ENCODE assay signal across 8 mouse cellular contexts in genomic region chr7:24546634-24547389, GRCm38 (mm10). TPM values are rescaled to one million over a fixed set of nuclear protein-coding genes. Genes with fewer than 3 reads are reported as not detected.
DNase-seq lines count a peak whose midpoint lies in the region; ATAC-seq and TF ChIP-seq lines count a peak whose summit lies in the region.

No protein-coding gene starts in this region.

- peak overlapping the region; percentile 85 to 98 for H3K4me3 ChIP-seq in ES-E14 (ENCODE audit: insufficient read depth in 1 of 2, low read depth in 1 of 2, low read length in 2 of 2, poor library complexity in 1 of 2, severe bottlenecking in 1 of 2)
- peak overlapping the region; percentile 93 for H3K4me3 ChIP-seq in forebrain, embryonic 15.5 days
- H3K4me3 ChIP-seq in lung, adult 2 months (replicated peaks; ENCODE audit: extremely low read depth, low read depth, low read length) = peak overlapping the region; percentile 97

- in situ Hi-C loops in ES-E14 (cut with MboI; ENCODE audit: low sequenced_read_pairs in 2 of 2, unreplicated experiment in 2 of 2) = no loop called here

- DNase-seq in ES-E14 (ENCODE audit: low read depth, low spot score) = peak; percentile 99
- peak; percentile 100 for DNase-seq in cerebellum, adult 11-12 months
- peak; percentile 99 for DNase-seq in heart, postnatal 25 days (ENCODE audit: low spot score)
- DNase-seq in layer of hippocampus, adult 18-20 months (ENCODE audit: low spot score in 2 of 2) = peak; percentile 99
- DNase-seq in lung, adult 2 months = peak; percentile 98
- DNase-seq in thymus, adult 18-20 months = peak; percentile 96 to 97

- H3K36me3 ChIP-seq in ES-E14 (ENCODE audit: control insufficient read depth, insufficient read depth, low read length, poor library complexity, severe bottlenecking) = peaks cover 14% of the 10 kb centered on the region
- H3K36me3 ChIP-seq in forebrain, embryonic 15.5 days = peaks cover 9% of the 10 kb centered on the region

- intact Hi-C loops in heart, postnatal 25 days (cut with DNase I) = loop anchor here (1.0 to 5.0 kb wide), 2 partner anchors 17 to 70 kb away; partner anchors contain the start of gene Irgq

- H3K4me2 ChIP-seq in forebrain, embryonic 15.5 days (replicated peaks) = peak overlapping the region; percentile 53

- under 1% methylated on average over 55 of the region's 57 CpGs for WGBS in forebrain, embryonic 15.5 days
- 1% methylated on average over 57 of the region's 57 CpGs for WGBS in lung, adult 2 months

- TF ChIP-seq CTCF in lung, adult 2 months (IDR thresholded peaks at IDR 0.05; ENCODE audit: insufficient read depth, low read length) = no peak

- no peaks in the 10 kb centered on the region for H3K27me3 ChIP-seq in forebrain, embryonic 15.5 days

- H3K27ac ChIP-seq in ES-E14 (ENCODE audit: insufficient read depth, low read depth, low read length, poor library complexity, severe bottlenecking) = peak overlapping the region; percentile 34
- H3K27ac ChIP-seq in forebrain, embryonic 15.5 days (replicated peaks) = peak overlapping the region; percentile 66

- no peaks in the 10 kb centered on the region for H3K9me3 ChIP-seq in ES-E14 (ENCODE audit: control insufficient read depth, insufficient read depth, low read depth, low read length)
- no peaks in the 10 kb centered on the region for H3K9me3 ChIP-seq in forebrain, embryonic 15.5 days

- no peak for TF ChIP-seq POLR2A in lung, adult 2 months (IDR thresholded peaks at IDR 0.05; ENCODE audit: borderline replicate concordance, extremely low read depth, low read depth, low read length)

- peak overlapping the region; percentile 97 for H3K9ac ChIP-seq in ES-E14 (ENCODE audit: insufficient read depth, low read depth, low read length, poor library complexity, severe bottlenecking)
- H3K9ac ChIP-seq in forebrain, embryonic 15.5 days (replicated peaks) = peak overlapping the region; percentile 88

- ATAC-seq in forebrain, embryonic 15.5 days (replicated peaks) = peak; percentile 97
- ATAC-seq in neutrophil, adult 5-6 weeks (ENCODE audit: extremely low read depth, insufficient number of reproducible peaks, low FRiP score, poor library complexity, severe bottlenecking) = peak; percentile 98

- H3K4me1 ChIP-seq in ES-E14 (ENCODE audit: control insufficient read depth in 2 of 2, insufficient read depth in 2 of 2, low read length in 2 of 2, poor library complexity in 1 of 2) = peaks cover 0 to 11% of the 10 kb centered on the region in 2 experiments; a peak in 2 of 4 replicates
- peaks cover 15% of the 10 kb centered on the region for H3K4me1 ChIP-seq in forebrain, embryonic 15.5 days
- H3K4me1 ChIP-seq in lung, adult 2 months (ENCODE audit: control insufficient read depth, insufficient read depth, low read length) = 0 out of 2 replicates have a peak, but pooled peaks cover 2% of the 10 kb centered on the region

TF ChIP-seq in ES-E14, 5 proteins besides CTCF, POLR2A, EP300 and RAD21:
- TF ChIP-seq HCFC1 (IDR thresholded peaks at IDR 0.05; ENCODE audit: borderline replicate concordance, insufficient read depth, low read length) (peak; percentile 64; the same call in 1 of the 2 replicates), MAFK (IDR thresholded peaks at IDR 0.05; ENCODE audit: insufficient read depth, low read depth, low read length) (0 out of 2 replicates have a peak, but pooled peaks have one; percentile 13), CHD2 (IDR thresholded peaks at IDR 0.05; ENCODE audit: low read depth, low read length) (no peak)

RNA-seq across cellular contexts. Expression of gene Xrcc1, which starts 0.7 kb away (rescaled TPM):
- 69.7 and 144 TPM in 2 replicates for total RNA-seq in ES-E14 (2012; rRNA removed)
- polyA plus RNA-seq in forebrain, embryonic 15.5 days (2015; fragmentation: Nextera tagmentation; extraction: Ambion mirVana) = 69.8 and 79.5 TPM in 2 replicates
- 10 to 100 TPM; 27.8 to 27.9 TPM for total RNA-seq in heart, postnatal 25 days (2021)
- 10 to 100 TPM; 36.8 to 43.4 TPM for total RNA-seq in layer of hippocampus, adult 18-20 months (2021)
- 36.9 and 40.5 TPM in 2 replicates for polyA plus RNA-seq in lung, adult 2 months (2012; rRNA removed)
- 38.4 and 56.0 TPM in 2 replicates for total RNA-seq in neutrophil, adult 5-6 weeks (2017)

RNA-seq across cellular contexts. Expression of gene Pinlyp, which starts 0.9 kb away (rescaled TPM):
- 0.58 TPM in 1 of 2 replicates, not detected in the other for total RNA-seq in ES-E14 (2012; rRNA removed)
- polyA plus RNA-seq in forebrain, embryonic 15.5 days (2015; fragmentation: Nextera tagmentation; extraction: Ambion mirVana) = 0.52 TPM in 1 of 2 replicates, not detected in the other
- not detected for total RNA-seq in heart, postnatal 25 days (2021)
- not detected for total RNA-seq in layer of hippocampus, adult 18-20 months (2021)
- polyA plus RNA-seq in lung, adult 2 months (2012; rRNA removed) = 0.15 and 24.2 TPM in 2 replicates
- total RNA-seq in neutrophil, adult 5-6 weeks (2017) = not detected in 2 replicates

RNA-seq across cellular contexts. Expression of gene Irgq, which starts 16.3 kb away (rescaled TPM):
- total RNA-seq in ES-E14 (2012; rRNA removed) = 6.2 and 6.4 TPM in 2 replicates
- 29.3 and 29.5 TPM in 2 replicates for polyA plus RNA-seq in forebrain, embryonic 15.5 days (2015; fragmentation: Nextera tagmentation; extraction: Ambion mirVana)
- 10 to 100 TPM; 15.7 to 18.2 TPM for total RNA-seq in heart, postnatal 25 days (2021)
- 10 to 100 TPM; 62.1 to 63.3 TPM for total RNA-seq in layer of hippocampus, adult 18-20 months (2021)
- 14.7 and 16.5 TPM in 2 replicates for polyA plus RNA-seq in lung, adult 2 months (2012; rRNA removed)
- 12.4 and 14.0 TPM in 2 replicates for total RNA-seq in neutrophil, adult 5-6 weeks (2017)

RNA-seq across cellular contexts. Expression of gene AC161166.1, which starts 34.6 kb away (rescaled TPM):
- 1.2 and 1.6 TPM in 2 replicates for total RNA-seq in ES-E14 (2012; rRNA removed)
- 1.5 and 1.7 TPM in 2 replicates for polyA plus RNA-seq in forebrain, embryonic 15.5 days (2015; fragmentation: Nextera tagmentation; extraction: Ambion mirVana)
- total RNA-seq in heart, postnatal 25 days (2021) = not detected
- total RNA-seq in layer of hippocampus, adult 18-20 months (2021) = not detected
- not detected in 2 replicates for polyA plus RNA-seq in lung, adult 2 months (2012; rRNA removed)
- total RNA-seq in neutrophil, adult 5-6 weeks (2017) = not detected in 2 replicates

RNA-seq across cellular contexts. Expression of gene Zfp428, which starts 40.0 kb away (rescaled TPM):
- total RNA-seq in ES-E14 (2012; rRNA removed) = 94.1 and 114 TPM in 2 replicates
- 296 and 306 TPM in 2 replicates for polyA plus RNA-seq in forebrain, embryonic 15.5 days (2015; fragmentation: Nextera tagmentation; extraction: Ambion mirVana)
- 10 to 100 TPM; 15.1 to 15.6 TPM for total RNA-seq in heart, postnatal 25 days (2021)
- 10 to 100 TPM; 40.0 to 45.4 TPM for total RNA-seq in layer of hippocampus, adult 18-20 months (2021)
- 7.1 and 12.1 TPM in 2 replicates for polyA plus RNA-seq in lung, adult 2 months (2012; rRNA removed)
- total RNA-seq in neutrophil, adult 5-6 weeks (2017) = 0.49 TPM in 1 of 2 replicates, not detected in the other

Comparison
In these comparisons a context has a peak if more than half of its experiments do, and no peak if none do; other contexts are left out.
1. Peak in every context shown above with its lines: DNase-seq, ATAC-seq, H3K4me3 ChIP-seq and H3K27ac ChIP-seq.